Mouse (Mus musculus): ENCODE results near the gene Tmprss2. TPM values are rescaled to one million over a fixed set of nuclear protein-coding genes. Genes with fewer than 3 reads are reported as not detected.

The Tmprss2 gene
- polyA plus RNA-seq, 1 experiment, result 4.0 TPM

DNA sequence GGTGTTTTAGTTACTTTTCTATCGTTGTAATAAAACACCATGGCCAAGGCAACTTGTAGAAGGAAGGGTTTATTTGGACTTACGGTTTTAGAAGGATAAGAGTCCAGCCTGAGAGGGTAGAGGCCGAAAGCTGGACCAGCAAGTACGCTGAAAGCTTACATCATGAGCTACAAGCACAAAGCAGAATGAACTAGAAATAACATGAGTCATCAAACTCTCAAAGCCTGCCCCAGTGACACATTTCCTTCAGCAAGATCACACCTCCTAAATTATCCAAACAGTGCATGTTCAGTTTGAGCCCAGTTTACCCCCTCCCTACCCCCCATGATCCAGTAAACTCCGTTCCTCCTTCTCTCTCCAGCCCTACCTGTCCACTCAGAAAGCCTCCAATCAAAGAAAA lies 77.2 kb downstream of the Tmprss2 start:
- Histone ChIP-seq H3K27me3 (ENCODE audit: control insufficient read depth, insufficient read depth, low read length) (no peaks in the 10 kb centered on the region), H3K4me3 (ENCODE audit: control insufficient read depth, insufficient read depth, low read length) (no peak overlapping the region), H3K36me3 (ENCODE audit: control insufficient read depth, insufficient read depth, low read length) (no peaks in the 10 kb centered on the region), H3K27ac (ENCODE audit: control insufficient read depth, insufficient read depth, low read length) (no peak overlapping the region), H3K4me1 (replicated peaks; ENCODE audit: control insufficient read depth, insufficient read depth, low read length) (peaks cover 31% of the 10 kb centered on the region)
- 96% methylated on average over 5 of the region's 5 CpGs for WGBS
- TF ChIP-seq POLR2A (IDR thresholded peaks at IDR 0.05; ENCODE audit: control insufficient read depth, extremely low read depth, insufficient read depth, low read length, poor library complexity) (no peak), CTCF (IDR thresholded peaks at IDR 0.05; ENCODE audit: borderline replicate concordance, control insufficient read depth, extremely low read depth, insufficient read depth, low read length, poor library complexity) (no peak)
- DNase-seq, result no peak

DNA sequence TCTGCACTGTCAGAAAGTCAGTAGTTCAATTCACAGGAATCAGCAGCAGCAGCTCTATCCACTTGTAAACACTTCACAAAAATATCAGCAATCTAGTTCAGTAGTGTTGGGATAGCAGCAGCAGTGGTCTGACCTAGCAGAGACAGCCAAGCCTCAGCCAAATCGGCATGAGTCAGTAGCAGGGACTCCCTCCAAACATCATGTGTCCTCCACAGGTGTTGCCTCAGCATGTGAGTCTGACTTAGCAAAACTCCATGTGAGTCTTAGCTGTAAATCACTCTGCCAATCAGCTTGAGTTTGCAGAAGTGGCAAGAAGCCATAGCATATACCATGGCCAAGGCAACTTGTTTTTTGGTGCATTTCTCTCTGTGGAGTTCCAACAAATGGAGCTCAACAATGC lies 77.9 kb downstream of the Tmprss2 start:
- Histone ChIP-seq H3K36me3 (ENCODE audit: control insufficient read depth, insufficient read depth, low read length) (no peaks in the 10 kb centered on the region), H3K27me3 (ENCODE audit: control insufficient read depth, insufficient read depth, low read length) (no peaks in the 10 kb centered on the region), H3K27ac (ENCODE audit: control insufficient read depth, insufficient read depth, low read length) (no peak overlapping the region), H3K4me1 (replicated peaks; ENCODE audit: control insufficient read depth, insufficient read depth, low read length) (peaks cover 31% of the 10 kb centered on the region), H3K4me3 (ENCODE audit: control insufficient read depth, insufficient read depth, low read length) (no peak overlapping the region)
- WGBS, result 47% methylated on average over 1 of the region's 1 CpGs
- no peak for TF ChIP-seq POLR2A (IDR thresholded peaks at IDR 0.05; ENCODE audit: control insufficient read depth, extremely low read depth, insufficient read depth, low read length, poor library complexity)
- TF ChIP-seq CTCF (IDR thresholded peaks at IDR 0.05; ENCODE audit: borderline replicate concordance, control insufficient read depth, extremely low read depth, insufficient read depth, low read length, poor library complexity), result no peak
- no peak for DNase-seq

DNA sequence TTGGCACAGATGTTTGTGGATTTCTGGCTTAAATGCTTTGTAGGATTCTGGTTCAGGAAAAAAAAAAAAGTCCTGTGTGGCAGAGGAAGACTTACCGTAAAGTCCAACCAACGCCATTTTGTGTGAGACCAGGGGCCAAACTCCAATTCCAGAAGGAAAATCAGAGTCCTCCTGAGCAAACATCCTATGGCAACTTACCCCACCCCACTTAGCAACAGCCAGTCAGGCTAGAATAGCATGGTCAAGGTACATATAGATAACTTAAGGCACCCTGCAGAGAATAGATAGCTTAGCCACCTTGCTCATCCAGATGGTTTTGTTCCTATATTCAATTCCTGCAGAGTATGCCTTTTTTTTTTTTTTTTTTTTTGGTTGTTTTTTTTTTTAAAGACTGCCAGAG lies 81.8 kb downstream of the Tmprss2 start:
- no peaks in the 10 kb centered on the region for H3K4me1 ChIP-seq (replicated peaks; ENCODE audit: control insufficient read depth, insufficient read depth, low read length)
- DNase-seq, result no peak
- no peak overlapping the region for H3K27ac ChIP-seq (ENCODE audit: control insufficient read depth, insufficient read depth, low read length)
- WGBS, result 94% methylated on average over 2 of the region's 2 CpGs
- TF ChIP-seq CTCF (IDR thresholded peaks at IDR 0.05; ENCODE audit: borderline replicate concordance, control insufficient read depth, extremely low read depth, insufficient read depth, low read length, poor library complexity), result no peak
- no peaks in the 10 kb centered on the region for H3K36me3 ChIP-seq (ENCODE audit: control insufficient read depth, insufficient read depth, low read length)
- no peaks in the 10 kb centered on the region for H3K27me3 ChIP-seq (ENCODE audit: control insufficient read depth, insufficient read depth, low read length)
- H3K4me3 ChIP-seq (ENCODE audit: control insufficient read depth, insufficient read depth, low read length), result no peak overlapping the region

DNA sequence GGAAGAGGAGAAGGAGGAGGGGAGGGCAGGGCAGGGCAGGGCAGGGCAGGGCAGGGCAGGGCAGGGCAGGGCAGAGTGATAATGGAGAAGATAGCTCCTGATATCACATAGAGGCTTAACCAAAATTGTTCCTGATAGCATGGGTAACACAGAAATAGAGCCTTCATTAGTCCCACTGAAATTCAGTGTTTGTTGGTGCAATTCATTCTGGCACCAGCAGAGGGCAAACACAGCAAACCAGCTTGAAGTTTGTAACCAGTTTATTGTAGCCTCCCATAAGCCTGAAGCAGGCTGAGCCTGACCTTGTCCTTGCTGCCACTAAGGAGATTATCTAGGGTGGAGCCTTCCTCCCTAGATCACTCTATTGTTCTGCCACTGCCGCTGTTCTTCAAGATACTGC lies 88.0 kb downstream of the Tmprss2 start:
- no peak overlapping the region for H3K27ac ChIP-seq (ENCODE audit: control insufficient read depth, insufficient read depth, low read length)
- H3K27me3 ChIP-seq (ENCODE audit: control insufficient read depth, insufficient read depth, low read length), result no peaks in the 10 kb centered on the region
- TF ChIP-seq POLR2A (IDR thresholded peaks at IDR 0.05; ENCODE audit: control insufficient read depth, extremely low read depth, insufficient read depth, low read length, poor library complexity), result no peak
- TF ChIP-seq CTCF (IDR thresholded peaks at IDR 0.05; ENCODE audit: borderline replicate concordance, control insufficient read depth, extremely low read depth, insufficient read depth, low read length, poor library complexity), result no peak
- no peaks in the 10 kb centered on the region for H3K36me3 ChIP-seq (ENCODE audit: control insufficient read depth, insufficient read depth, low read length)
- 42% methylated on average over 1 of the region's 1 CpGs for WGBS
- peak; percentile 30 for DNase-seq
- H3K4me1 ChIP-seq (replicated peaks; ENCODE audit: control insufficient read depth, insufficient read depth, low read length), result no peaks in the 10 kb centered on the region
- no peak overlapping the region for H3K4me3 ChIP-seq (ENCODE audit: control insufficient read depth, insufficient read depth, low read length)

DNA sequence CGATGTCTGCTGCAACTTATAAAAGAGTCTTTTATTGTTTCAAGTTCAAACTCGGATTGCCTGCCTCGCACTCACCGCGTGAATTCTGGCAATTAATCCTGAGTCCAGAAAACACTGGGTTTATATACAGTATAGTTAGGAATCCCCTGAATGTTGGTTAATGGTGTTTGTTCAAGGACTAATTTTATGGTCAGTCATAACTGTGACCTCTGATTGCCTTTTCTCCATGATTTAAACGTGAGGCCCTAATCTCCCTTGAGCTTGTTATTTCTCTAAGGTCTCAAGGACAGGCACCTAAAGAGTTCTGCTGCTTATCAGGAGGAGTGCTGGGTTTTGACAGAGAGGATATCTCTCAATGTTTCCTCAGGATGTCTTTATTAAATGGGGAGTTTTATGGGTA lies 89.0 kb downstream of the Tmprss2 start:
- no peak for TF ChIP-seq POLR2A (IDR thresholded peaks at IDR 0.05; ENCODE audit: control insufficient read depth, extremely low read depth, insufficient read depth, low read length, poor library complexity)
- no peak for TF ChIP-seq CTCF (IDR thresholded peaks at IDR 0.05; ENCODE audit: borderline replicate concordance, control insufficient read depth, extremely low read depth, insufficient read depth, low read length, poor library complexity)
- no peak overlapping the region for H3K27ac ChIP-seq (ENCODE audit: control insufficient read depth, insufficient read depth, low read length)
- H3K4me1 ChIP-seq (replicated peaks; ENCODE audit: control insufficient read depth, insufficient read depth, low read length), result no peaks in the 10 kb centered on the region
- 95% methylated on average over 6 of the region's 6 CpGs for whole genome bisulfite sequencing
- H3K36me3 ChIP-seq (ENCODE audit: control insufficient read depth, insufficient read depth, low read length), result no peaks in the 10 kb centered on the region
- no peaks in the 10 kb centered on the region for H3K27me3 ChIP-seq (ENCODE audit: control insufficient read depth, insufficient read depth, low read length)
- DNase-seq, result no peak
- no peak overlapping the region for H3K4me3 ChIP-seq (ENCODE audit: control insufficient read depth, insufficient read depth, low read length)

DNA sequence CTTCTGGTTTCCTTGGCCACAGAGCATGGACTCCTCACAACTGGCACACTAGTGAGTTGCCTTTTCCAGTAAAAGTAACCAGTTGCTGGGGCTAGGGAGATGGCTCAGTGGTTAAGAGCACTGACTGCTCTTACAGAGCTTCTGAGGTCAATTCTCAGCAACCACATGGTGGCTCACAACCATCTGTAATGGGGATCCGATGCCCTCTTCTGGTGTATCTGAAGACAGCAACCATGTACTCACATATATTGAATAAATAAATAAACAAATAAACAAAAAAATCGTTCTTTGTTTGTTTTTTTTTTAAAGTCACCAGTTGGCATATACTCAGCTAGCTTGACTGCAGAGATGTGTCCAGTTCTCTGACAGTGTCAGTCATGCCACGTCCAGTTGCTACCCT lies 94.7 kb downstream of the Tmprss2 start:
- no peaks in the 10 kb centered on the region for H3K4me1 ChIP-seq (replicated peaks; ENCODE audit: control insufficient read depth, insufficient read depth, low read length)
- no peak overlapping the region for H3K4me3 ChIP-seq (ENCODE audit: control insufficient read depth, insufficient read depth, low read length)
- TF ChIP-seq POLR2A (IDR thresholded peaks at IDR 0.05; ENCODE audit: control insufficient read depth, extremely low read depth, insufficient read depth, low read length, poor library complexity) (no peak), CTCF (IDR thresholded peaks at IDR 0.05; ENCODE audit: borderline replicate concordance, control insufficient read depth, extremely low read depth, insufficient read depth, low read length, poor library complexity) (no peak)
- no peaks in the 10 kb centered on the region for H3K36me3 ChIP-seq (ENCODE audit: control insufficient read depth, insufficient read depth, low read length)
- no peak overlapping the region for H3K27ac ChIP-seq (ENCODE audit: control insufficient read depth, insufficient read depth, low read length)
- no peaks in the 10 kb centered on the region for H3K27me3 ChIP-seq (ENCODE audit: control insufficient read depth, insufficient read depth, low read length)
- 84% methylated on average over 3 of the region's 3 CpGs for WGBS
- DNase-seq, result no peak

Other genes with a start within 250 kb of the Tmprss2 start
- gene Mx1, start 148.3 kb downstream of the Tmprss2 start, polyA plus RNA-seq (2012; rRNA removed), result 4.9 and 7.9 TPM in 2 replicates
- gene Fam3b, start 96.4 kb downstream of the Tmprss2 start, polyA plus RNA-seq (2012; rRNA removed), result 0.23 and 0.27 TPM in 2 replicates
- 4.8 and 5.4 TPM in 2 replicates for gene Ripk4, start 152.6 kb upstream of the Tmprss2 start, polyA plus RNA-seq (2012; rRNA removed)
- gene Prdm15, start 240.7 kb upstream of the Tmprss2 start, polyA plus RNA-seq (2012; rRNA removed), result 37.9 and 44.0 TPM in 2 replicates

Data from thymus, adult 2 months (tissue).